Mouse (Mus musculus): ENCODE measurements at regions not wholly inside any gene's neighbourhood (a gene's known extent, or its start where the extent isn't known, plus 50 kb on each side); places are given as distances from the start of the nearest gene placed in this dataset.
A peak's percentile ranks its signal among the peaks of the same experiment; 100 is the strongest.

DNA sequence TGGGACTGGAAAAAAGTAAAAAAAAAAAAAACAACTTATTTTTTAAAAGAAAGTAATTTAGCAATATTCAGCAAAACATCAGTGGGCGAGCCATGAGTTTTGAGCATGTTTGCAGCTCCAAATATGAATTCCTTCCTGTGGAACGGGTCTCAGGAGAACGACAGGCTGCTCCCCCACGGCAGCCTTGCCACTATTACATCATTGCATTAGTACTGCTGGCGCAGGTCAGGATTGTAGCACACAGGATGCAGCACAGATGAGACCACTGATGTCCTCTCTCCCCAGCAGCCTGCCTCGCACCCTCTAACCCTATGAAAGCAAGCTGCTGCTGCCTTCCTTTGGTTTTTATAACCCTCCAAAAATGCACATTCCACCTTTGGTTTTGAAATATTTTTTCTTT is 121.7 kb downstream of the Chic2 start:
- Histone ChIP-seq H3K4me1 (ENCODE audit: control insufficient read depth, insufficient read depth, low read length) (no peaks in the 10 kb centered on the region), H3K79me2 (ENCODE audit: control insufficient read depth, insufficient read depth, low read length) (no peaks in the 10 kb centered on the region), H3K36me3 (ENCODE audit: control insufficient read depth, insufficient read depth, low read length) (no peaks in the 10 kb centered on the region), H3K27ac (replicated peaks; ENCODE audit: insufficient read depth, low read depth, low read length) (no peak overlapping the region), H3K27me3 (ENCODE audit: control insufficient read depth, insufficient read depth, low read length) (no peaks in the 10 kb centered on the region), H3K4me3 (ENCODE audit: insufficient read depth, low read depth, low read length) (no peak overlapping the region), H3K9ac (ENCODE audit: low read depth, low read length) (no peak overlapping the region)
- DNase-seq (ENCODE audit: extremely low read depth, low read depth, low spot score) = no peak
- TF ChIP-seq POLR2A (IDR thresholded peaks at IDR 0.05; ENCODE audit: extremely low read depth, insufficient read depth, low read length) = no peak
- WGBS = 80% methylated on average over 6 of the region's 6 CpGs

DNA sequence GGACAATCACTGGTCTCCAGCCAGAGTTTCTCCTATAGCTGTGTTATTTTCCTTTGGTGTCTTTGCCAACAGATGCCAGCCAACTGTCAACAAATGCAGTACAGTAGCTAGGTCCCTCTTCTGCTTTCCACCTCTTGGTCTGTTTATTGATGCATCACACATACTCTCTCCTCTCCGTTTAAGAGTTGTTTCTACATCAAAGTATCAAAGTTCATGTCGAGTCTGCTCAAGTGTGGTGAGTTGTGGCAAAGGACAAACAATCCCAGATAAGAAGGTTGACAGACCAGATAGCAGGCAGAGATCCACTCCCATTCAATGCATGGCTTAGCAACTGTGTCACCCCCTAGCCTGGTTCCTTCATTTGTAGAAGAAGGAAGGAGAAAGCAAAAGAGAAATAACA is 123.6 kb downstream of the Chic2 start:
- DNase-seq (ENCODE audit: extremely low read depth, low read depth, low spot score) = peak; percentile 51
- no peaks in the 10 kb centered on the region for H3K4me1 ChIP-seq (ENCODE audit: control insufficient read depth, insufficient read depth, low read length)
- H3K9ac ChIP-seq (ENCODE audit: low read depth, low read length) = no peak overlapping the region
- no peaks in the 10 kb centered on the region for H3K27me3 ChIP-seq (ENCODE audit: control insufficient read depth, insufficient read depth, low read length)
- no peak overlapping the region for H3K4me3 ChIP-seq (ENCODE audit: insufficient read depth, low read depth, low read length)
- H3K79me2 ChIP-seq (ENCODE audit: control insufficient read depth, insufficient read depth, low read length) = no peaks in the 10 kb centered on the region
- H3K27ac ChIP-seq (replicated peaks; ENCODE audit: insufficient read depth, low read depth, low read length) = no peak overlapping the region
- H3K36me3 ChIP-seq (ENCODE audit: control insufficient read depth, insufficient read depth, low read length) = no peaks in the 10 kb centered on the region
- no peak for TF ChIP-seq POLR2A (IDR thresholded peaks at IDR 0.05; ENCODE audit: extremely low read depth, insufficient read depth, low read length)
- WGBS = 7% methylated on average over 2 of the region's 2 CpGs

DNA sequence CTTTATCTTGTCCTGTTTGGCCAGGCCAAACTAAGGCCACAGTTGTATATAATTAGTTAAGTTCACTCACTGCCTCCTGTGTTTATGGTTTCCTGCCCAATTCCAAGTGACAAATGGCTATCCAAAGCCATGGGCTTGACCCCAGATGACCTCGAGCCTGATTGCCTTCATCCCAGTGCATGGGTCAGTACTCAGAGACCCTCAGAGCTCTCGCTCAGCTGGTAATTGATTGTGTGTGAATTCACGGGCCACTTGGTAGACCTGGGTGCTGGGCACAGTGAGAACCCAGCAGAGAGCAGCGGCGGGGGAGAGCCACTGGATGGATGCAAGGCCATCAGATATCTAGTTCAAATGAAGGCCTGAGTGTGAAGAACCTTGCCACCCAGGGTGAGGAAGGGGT is 124.1 kb downstream of the Chic2 start:
- Histone ChIP-seq H3K79me2 (ENCODE audit: control insufficient read depth, insufficient read depth, low read length) (no peaks in the 10 kb centered on the region), H3K36me3 (ENCODE audit: control insufficient read depth, insufficient read depth, low read length) (no peaks in the 10 kb centered on the region), H3K9ac (ENCODE audit: low read depth, low read length) (no peak overlapping the region), H3K4me3 (ENCODE audit: insufficient read depth, low read depth, low read length) (no peak overlapping the region), H3K27ac (replicated peaks; ENCODE audit: insufficient read depth, low read depth, low read length) (no peak overlapping the region), H3K27me3 (ENCODE audit: control insufficient read depth, insufficient read depth, low read length) (no peaks in the 10 kb centered on the region), H3K4me1 (ENCODE audit: control insufficient read depth, insufficient read depth, low read length) (no peaks in the 10 kb centered on the region)
- TF ChIP-seq CTCF (IDR thresholded peaks at IDR 0.05; ENCODE audit: low read depth, low read length) (no peak), POLR2A (IDR thresholded peaks at IDR 0.05; ENCODE audit: extremely low read depth, insufficient read depth, low read length) (no peak)
- DNase-seq (ENCODE audit: extremely low read depth, low read depth, low spot score) = no peak
- WGBS = 62% methylated on average over 5 of the region's 5 CpGs

DNA sequence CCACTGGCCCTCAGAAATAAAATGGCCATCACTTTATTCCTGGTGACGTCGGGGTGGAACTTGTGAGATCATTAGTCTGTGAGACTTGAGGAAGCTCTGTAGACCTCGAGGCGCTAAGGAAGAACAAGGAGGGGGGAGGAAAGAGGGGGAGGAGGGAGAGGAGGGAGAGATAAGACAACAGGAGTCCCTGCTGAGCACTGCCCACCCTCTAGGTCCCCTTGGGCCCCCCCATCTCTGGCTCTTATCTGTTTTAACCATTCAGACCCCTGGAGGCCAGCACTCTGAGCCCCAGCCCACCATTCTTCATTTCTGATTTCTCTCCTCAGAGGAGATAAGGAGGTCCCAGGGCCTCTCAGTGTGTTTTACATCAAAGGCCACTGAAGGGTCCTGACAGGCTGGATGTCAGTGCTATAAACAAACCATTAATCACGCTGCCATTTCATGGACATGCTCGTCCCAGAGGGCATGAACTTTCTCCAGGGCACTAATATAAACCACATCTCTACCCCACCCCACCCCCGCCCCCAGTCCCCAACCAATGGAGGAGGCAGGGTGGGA is 139.0 kb downstream of the Chic2 start:
- Histone ChIP-seq H3K27me3 (ENCODE audit: control insufficient read depth, insufficient read depth, low read length) (no peaks in the 10 kb centered on the region), H3K79me2 (ENCODE audit: control insufficient read depth, insufficient read depth, low read length) (no peaks in the 10 kb centered on the region), H3K27ac (replicated peaks; ENCODE audit: insufficient read depth, low read depth, low read length) (no peak overlapping the region; the same call in 1 of the 2 replicates), H3K4me1 (ENCODE audit: control insufficient read depth, insufficient read depth, low read length) (peaks cover 14% of the 10 kb centered on the region), H3K36me3 (ENCODE audit: control insufficient read depth, insufficient read depth, low read length) (no peaks in the 10 kb centered on the region), H3K9ac (ENCODE audit: low read depth, low read length) (no peak overlapping the region), H3K4me3 (ENCODE audit: insufficient read depth, low read depth, low read length) (no peak overlapping the region)
- no peak for DNase-seq (ENCODE audit: extremely low read depth, low read depth, low spot score)
- 42% methylated on average over 7 of the region's 7 CpGs for WGBS
- TF ChIP-seq CTCF (IDR thresholded peaks at IDR 0.05; ENCODE audit: low read depth, low read length) = no peak
- TF ChIP-seq POLR2A (IDR thresholded peaks at IDR 0.05; ENCODE audit: extremely low read depth, insufficient read depth, low read length) = no peak

DNA sequence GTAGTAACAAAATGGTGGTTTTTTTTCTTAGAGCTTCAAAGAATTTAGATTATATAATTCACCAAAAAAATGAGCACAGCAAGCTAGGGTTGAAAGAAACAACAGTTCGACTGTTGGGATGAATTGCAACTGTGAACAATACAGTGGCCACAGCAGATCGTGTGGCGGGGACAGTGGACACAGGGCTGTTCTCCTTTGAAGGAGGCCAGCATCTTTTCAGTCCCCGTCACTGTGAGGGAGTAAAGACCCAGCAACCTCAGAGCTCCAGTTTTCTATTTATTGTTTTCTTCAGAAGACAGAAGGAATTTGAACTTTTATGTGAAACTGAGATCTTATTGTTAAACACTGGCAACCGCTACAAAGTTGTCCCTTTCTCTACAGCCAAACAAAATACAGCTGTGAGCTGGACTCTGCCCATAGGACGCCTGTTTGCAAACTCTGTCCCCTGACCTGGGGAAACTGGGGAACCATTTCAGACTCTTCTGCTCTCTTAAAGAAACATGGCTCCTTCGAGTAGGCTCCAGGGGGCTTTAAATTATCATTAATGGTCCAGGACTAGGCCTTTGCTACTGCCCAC is 139.6 kb downstream of the Chic2 start:
- no peaks in the 10 kb centered on the region for H3K27me3 ChIP-seq (ENCODE audit: control insufficient read depth, insufficient read depth, low read length)
- H3K4me1 ChIP-seq (ENCODE audit: control insufficient read depth, insufficient read depth, low read length) = peaks cover 14% of the 10 kb centered on the region
- no peak for TF ChIP-seq CTCF (IDR thresholded peaks at IDR 0.05; ENCODE audit: low read depth, low read length)
- no peak for TF ChIP-seq POLR2A (IDR thresholded peaks at IDR 0.05; ENCODE audit: extremely low read depth, insufficient read depth, low read length)
- H3K9ac ChIP-seq (ENCODE audit: low read depth, low read length) = no peak overlapping the region
- no peaks in the 10 kb centered on the region for H3K36me3 ChIP-seq (ENCODE audit: control insufficient read depth, insufficient read depth, low read length)
- no peak overlapping the region for H3K4me3 ChIP-seq (ENCODE audit: insufficient read depth, low read depth, low read length)
- peak; percentile 87 for DNase-seq (ENCODE audit: extremely low read depth, low read depth, low spot score)
- H3K27ac ChIP-seq (replicated peaks; ENCODE audit: insufficient read depth, low read depth, low read length) = peak overlapping the region; percentile 67
- WGBS = 26% methylated on average over 7 of the region's 7 CpGs
- H3K79me2 ChIP-seq (ENCODE audit: control insufficient read depth, insufficient read depth, low read length) = no peaks in the 10 kb centered on the region

DNA sequence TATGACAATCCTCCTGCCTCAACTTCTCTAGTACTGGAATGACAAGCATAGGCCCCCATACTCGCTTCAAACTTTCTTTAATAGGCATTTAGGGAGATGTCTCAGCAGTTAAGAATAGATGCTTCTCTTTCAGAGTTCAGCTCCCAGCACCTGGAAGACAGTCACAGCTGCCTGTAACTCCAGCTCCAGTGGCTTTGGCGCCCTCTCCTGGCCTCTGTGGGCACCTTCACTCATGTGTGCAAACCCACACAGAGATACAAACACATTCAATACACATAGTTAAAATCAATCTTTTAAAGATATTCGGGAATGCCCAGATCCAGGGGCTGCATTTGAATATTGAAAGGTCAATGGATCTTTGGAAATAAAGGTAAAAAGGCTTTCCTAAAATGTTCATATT is 140.2 kb downstream of the Chic2 start:
- Histone ChIP-seq H3K9ac (ENCODE audit: low read depth, low read length) (no peak overlapping the region), H3K4me3 (ENCODE audit: insufficient read depth, low read depth, low read length) (no peak overlapping the region), H3K27me3 (ENCODE audit: control insufficient read depth, insufficient read depth, low read length) (no peaks in the 10 kb centered on the region), H3K27ac (replicated peaks; ENCODE audit: insufficient read depth, low read depth, low read length) (no peak overlapping the region), H3K36me3 (ENCODE audit: control insufficient read depth, insufficient read depth, low read length) (no peaks in the 10 kb centered on the region), H3K4me1 (ENCODE audit: control insufficient read depth, insufficient read depth, low read length) (peaks cover 14% of the 10 kb centered on the region), H3K79me2 (ENCODE audit: control insufficient read depth, insufficient read depth, low read length) (no peaks in the 10 kb centered on the region)
- no peak for DNase-seq (ENCODE audit: extremely low read depth, low read depth, low spot score)
- TF ChIP-seq POLR2A (IDR thresholded peaks at IDR 0.05; ENCODE audit: extremely low read depth, insufficient read depth, low read length) (no peak), CTCF (IDR thresholded peaks at IDR 0.05; ENCODE audit: low read depth, low read length) (peak; percentile 73)
- 76% methylated on average over 3 of the region's 3 CpGs for WGBS

Data from liver, adult 2 months (tissue).